Mouse (Mus musculus) cerebellum, adult (tissue): Measurements from ENCODE around the gene Mrps31.
A peak's percentile ranks its signal among the peaks of the same experiment; 100 is the strongest.

Experiments used
- ATAC-seq: cut with Nextera tagmentation; 2 replicates; pipeline ENCODE4 v1.9.2; 2017; ENCODE audit warnings: mild to moderate bottlenecking, moderate library complexity, mixed read lengths; ENCODE audit not compliant: insufficient number of reproducible peaks, low FRiP score, low TSS enrichment

The Mrps31 gene

DNA sequence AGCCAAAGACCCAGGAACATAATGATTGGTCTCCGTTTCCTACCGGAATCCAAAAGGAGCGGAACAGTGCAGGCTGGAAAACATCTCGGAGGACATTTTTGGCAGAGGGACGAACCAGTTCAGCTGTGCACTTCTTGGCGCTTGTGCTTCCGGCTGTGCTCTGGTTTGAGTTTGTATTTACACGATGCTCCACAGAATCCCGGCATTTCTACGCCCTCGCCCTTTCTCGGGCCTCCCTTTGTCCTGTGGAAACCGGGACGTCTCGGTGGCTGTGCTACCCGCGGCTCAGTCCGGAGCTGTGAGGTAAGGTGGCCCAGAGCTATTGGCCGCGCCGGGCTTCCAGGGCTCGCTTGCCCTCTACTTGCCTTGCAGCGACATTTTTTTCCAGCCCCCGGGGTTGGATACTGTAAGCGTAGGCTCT is at the start of gene Mrps31:
TSS of gene Mrps31 (plus strand) at position 80 of the 421 bp plus-strand sequence.
- ATAC-seq, result peak; percentile 92

DNA sequence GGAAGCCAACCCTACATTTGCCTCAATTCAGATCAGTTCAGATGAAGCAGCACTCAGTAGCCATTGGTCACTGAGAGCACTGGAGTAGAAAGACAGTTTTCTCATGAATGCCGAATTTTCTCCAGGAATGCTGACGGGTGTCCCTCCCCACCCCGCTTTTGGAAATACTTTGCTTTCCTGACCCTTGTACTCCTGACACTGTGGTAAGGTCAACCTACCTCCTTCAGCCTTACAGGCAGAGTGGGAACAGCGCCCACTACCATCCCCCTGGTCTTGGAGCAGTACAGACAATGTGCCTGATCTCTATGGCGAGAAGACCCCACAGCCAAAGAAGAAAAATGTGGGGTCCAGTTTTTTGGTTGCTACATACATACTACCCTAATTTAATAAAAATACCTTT is 34.9 kb upstream of the Mrps31 start:
- no peak for ATAC-seq

DNA sequence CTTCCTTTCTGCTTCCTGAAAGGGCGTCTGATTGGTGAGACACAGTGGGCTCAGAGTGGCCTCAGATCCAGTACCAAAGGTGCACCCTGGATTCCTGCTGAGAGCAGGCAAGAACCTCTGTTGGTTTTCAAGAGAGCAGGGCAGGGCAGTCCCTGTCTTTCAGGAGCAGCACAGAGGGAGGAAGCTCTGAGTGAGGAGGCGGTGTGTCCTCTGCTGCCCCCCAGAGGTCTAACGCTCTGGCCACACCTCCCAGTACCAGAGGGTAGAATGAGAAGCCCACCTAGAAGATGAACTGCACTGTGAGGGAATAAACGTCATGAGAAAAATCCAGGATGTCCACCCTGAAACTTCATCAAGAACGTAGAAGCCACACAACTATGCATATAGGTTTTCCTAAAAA is 34.3 kb upstream of the Mrps31 start:
- no peak for ATAC-seq

DNA sequence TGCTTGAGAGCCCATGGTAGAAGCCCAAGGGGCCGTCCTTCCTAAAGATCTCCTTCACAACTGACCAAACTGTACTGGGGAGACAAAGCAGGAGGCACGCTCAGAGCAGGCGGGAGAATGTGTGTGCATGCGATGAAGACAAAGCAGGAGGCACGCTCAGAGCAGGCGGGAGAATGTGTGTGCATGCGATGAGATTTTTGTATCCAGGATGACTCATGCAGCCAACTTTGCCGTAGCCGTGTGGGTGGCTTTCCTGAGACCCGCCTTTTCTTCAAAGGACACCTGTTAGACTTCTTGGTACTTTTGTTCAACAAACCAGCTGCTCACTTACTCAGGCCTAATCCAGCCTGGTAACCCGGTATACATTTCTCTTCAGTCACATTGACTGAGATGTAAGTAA is 30.2 kb upstream of the Mrps31 start:
- no peak for ATAC-seq

DNA sequence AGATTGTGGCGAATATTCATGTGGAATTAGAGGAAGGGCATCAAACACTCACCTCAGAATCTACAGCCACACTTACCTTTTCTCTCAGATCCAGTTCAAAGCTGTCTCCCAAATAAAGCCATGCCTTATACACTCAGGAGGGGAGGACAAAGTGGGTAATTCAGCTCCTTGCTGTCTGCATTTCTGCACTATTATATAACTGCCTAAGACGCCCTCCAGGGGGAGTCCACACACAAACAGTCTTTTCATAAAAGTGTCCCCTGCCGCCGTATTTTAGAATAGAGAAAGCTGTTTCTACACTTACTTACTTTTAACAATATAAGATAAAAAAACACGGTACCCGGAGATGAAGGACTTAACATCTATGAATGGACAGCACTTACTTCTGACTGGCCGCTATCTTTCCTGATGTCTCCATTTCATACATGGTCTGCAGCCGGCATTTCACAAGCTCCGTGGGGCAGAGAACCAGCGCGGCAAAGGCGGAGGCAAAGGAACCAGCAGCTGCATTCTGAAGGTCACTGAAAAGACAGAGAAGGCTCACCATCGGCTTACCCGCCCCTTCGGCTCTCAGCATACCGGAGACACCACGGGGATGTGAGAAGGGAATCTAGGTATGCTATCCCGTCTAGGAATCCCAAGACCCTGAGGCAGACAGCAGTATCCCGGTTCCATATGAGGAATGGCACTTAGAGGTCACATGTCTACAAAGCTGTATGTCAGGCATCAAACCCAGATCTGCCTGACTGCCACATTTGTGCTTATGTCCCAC is 28.2 kb upstream of the Mrps31 start:
- ATAC-seq, result no peak

DNA sequence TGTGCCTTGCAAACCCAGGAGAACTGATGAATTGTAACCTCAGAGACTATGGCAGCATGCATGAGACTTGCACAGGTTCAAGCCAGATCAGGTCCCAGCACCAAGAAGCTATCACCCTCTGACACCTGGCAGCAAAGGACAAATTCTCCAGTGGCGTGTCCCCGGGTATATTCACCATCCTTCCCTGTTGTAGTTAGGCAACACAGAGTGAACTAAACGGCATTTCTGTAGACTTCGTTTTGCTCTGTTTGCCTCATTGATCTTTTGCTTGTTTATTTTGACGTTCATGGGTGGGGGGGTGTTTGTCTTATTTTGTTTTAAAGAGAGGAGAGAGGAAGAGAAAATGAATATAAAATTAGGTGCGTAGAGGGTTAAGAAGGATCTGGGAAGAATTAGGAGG is 26.0 kb upstream of the Mrps31 start:
- no peak for ATAC-seq

DNA sequence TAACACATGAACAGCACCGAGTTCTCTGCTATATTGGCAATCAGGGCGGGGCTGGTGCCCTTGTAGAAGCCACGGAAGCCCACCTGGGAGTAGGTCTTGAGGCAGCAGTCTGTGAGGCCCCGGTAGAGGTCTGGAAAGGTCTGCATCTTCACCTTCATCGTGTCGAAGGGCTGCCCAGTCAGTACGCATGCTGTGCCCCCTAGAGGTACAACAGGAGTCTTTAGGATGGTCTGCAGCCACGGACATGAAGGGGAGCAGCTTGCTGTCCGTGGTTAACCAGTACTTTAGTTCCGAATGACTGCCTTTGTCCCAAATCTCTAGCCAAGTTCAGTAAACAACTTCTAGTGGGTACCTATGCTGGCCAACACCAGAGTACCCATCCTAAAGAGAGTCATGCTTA is 21.3 kb upstream of the Mrps31 start:
- no peak for ATAC-seq

DNA sequence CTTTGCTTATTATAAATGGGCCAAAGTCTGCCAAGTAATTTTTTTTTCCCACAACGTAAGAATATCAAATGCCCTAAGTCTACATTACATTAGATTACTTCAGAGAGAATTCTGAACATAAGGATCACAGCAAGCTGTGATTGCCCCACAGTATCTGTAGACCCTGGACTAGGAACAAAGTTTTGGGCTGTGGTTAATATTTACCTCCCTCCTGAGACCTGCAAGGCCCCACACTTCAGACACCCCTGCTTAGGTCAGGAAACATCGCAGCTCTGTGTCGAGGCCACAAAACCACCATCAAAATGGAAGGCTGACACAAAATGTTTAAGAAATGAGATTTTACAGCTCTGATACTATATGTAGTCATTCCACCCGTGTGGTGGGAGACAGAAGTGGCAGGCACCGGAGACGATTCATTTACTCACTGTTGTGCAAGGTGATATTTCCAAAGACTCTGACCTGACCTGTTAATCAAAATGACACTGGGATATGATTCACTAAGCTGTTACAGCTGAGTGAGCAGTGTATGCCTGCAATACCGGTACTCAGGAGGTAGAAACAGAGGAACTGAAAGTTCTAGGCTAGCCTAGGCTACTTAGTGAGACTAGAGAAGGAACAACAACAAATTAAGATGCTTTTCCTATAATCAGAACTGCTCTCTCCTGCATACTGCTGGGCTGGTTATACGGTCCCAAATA is 20.2 kb upstream of the Mrps31 start:
- ATAC-seq, result no peak

DNA sequence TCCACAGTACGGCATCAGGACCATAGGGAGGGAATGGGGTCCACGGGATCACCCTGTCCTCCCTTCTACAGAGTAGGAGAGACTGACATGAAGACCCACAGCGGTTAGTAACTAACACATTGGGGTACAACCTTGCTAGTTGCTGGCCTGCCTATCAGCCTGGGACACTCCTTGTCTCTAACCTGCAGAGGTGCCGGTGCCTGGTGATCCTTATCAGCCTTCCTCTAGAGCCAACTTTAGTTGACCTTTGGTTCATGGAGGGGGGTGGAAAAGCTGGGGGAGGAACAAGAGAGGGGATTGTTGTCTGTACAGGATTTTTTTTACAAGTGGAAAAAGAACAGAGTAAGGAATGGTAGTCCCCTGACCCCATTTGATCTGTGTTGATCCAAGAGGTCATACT is 16.7 kb upstream of the Mrps31 start:
- ATAC-seq, result no peak

DNA sequence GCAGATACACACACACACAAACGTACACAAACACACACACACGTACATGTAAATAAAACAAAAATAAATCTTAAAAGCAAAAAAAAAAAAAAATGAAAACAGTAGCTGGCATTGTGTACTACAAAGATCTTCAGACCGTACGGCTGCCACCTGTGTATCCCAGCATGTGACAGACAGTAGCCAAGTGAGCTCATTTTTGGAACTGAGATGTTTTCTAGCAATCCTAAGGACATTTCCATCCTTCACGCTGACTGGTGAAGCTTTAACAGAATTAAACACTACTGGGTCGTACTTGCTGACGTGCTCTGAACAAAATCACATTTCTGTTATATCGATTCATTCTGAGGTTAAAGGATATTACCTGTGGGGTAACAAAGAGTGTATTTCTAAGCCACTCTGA is 15.9 kb upstream of the Mrps31 start:
- ATAC-seq, result no peak

DNA sequence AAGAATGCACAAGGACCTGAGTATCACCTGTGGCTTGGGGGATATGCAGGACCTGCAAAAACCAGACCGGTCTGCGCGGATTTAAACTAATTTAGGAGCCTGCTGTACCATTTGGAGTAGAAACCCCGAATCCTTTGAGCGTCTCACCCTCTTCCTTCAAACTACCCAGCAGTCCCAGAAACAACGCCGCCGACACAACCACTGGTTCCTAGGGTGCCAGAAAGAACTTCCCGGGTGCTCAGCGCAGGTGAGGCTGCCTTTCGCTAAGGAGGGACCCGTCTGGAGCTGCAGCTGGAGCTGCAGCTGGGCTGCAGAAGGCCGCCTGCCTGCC is 13.4 kb upstream of the Mrps31 start:
- ATAC-seq, result no peak

DNA sequence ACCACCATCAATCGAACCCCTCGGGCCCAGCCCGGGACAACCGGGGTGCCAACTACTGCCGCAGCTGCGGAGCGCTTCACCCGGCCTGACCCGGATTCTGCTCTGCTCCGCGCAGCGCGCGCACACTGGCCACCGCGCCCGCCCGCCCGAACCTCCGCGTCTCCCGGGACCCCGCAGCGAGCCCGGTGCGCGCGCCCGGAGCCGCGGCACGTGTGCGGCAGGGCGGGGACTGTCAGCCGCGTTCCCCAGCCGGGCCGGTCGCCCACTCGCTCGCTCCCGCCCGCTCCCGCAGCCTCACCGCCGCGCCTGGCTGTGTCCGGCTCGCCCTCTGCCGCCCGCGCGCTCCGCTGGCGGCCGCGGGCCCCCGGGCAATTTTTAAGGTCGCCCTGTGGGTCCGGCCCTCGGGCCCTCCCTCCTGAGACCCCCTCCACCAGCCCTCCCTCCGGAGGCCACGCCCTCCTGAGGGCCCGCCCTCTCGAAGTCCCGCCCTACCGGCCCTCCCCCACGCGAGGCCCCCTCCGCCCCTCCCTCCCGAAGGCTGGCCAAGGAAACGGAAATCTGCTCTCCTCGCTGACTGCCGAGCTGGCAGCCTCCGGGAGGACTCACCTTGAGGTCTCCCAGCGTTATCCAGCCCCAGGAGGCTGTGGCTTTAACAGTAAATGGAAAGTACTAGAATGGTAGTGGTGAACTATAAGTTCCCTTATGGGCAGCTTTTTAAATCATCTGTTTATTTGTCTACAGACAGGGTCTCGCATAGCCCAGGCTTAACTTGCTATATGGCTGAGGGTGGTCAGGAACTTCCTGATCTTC is 12.8 kb upstream of the Mrps31 start, which contains the start of gene Slc25a15:
TSS of gene Slc25a15 (minus strand) at position 456 of the 810 bp plus-strand sequence.
- ATAC-seq, result peak; percentile 83

DNA sequence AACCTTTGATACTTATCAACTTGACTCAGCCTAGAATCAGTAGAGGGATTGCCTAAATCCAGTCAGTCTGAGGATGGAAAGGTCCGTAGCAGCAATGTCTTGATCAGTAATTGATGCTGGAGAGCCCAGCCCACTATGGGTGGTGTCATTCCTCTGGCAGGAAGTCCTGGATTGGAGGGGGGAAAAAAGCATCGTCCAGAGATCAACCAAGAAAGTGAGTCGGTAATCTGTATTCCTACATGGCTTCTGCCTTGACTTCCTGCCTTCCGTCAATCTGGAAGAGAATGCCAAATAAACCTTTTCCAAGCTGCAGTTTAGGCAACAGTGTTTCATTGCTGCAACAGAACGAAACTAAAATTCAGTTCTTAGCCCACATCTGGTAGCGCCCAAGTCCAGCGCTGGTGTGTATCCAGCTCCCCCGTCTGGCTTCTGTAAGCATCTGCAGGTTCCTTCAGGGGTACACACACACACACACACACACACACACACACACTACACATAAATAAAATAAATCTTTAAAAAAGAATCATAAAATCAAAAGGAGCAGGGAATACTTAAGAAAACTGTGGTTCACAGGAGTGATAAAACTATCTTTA is 11.8 kb upstream of the Mrps31 start:
- no peak for ATAC-seq

DNA sequence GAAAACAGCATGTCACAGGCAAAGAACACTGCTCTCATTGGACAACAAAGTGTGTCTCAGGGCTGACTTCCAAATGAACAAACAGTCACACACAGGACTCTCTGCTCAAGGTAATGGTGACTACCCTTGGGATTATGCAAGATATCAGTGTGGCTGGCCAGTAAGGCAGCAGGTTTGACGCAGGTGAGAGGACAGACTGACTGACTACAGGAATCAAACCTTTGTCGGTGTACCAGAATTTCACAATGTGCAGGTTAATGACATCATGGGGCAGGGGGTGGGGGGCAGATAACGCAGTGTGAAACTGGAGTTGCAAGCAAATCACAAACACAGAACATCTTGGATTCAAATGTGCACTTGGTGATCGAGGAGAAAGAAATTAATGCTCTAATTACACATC is 10.6 kb upstream of the Mrps31 start:
- no peak for ATAC-seq

DNA sequence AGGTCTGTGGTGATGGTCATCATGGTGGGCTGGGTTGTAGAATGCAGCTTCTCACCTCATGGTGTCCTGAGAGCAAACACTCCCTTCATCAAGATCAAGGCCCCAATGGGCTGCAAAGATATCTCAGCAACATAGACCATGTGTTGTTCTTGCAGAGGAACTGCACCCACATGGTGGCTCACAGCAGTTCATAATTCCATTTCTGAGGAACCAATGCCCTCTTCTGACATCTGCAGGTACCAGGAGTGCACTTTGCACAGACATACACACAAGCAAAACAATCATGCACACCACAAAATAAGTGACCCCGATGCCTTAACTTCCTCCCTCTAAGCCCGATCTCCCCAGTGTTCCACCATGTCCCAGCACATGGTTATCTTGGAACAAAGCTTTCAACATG is 7.9 kb upstream of the Mrps31 start:
- no peak for ATAC-seq

DNA sequence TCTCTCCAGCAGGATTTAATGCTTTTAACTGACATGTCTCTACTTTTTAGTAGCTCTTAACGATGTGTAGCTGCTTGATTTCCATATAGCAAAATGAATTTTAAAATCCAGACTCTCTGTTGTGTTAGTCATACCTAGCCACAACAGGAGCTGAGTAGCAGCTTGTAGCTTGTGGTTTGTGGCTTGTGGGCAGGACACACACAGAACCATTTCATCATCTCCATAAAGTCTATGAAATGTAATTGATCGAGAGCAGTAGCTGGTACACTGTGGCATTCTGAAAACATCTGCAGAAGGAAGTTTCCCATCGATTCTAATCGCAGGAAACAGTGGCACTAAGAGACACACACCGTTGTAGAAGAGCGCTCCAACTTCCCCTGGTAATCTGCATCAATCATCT is 5.4 kb upstream of the Mrps31 start:
- ATAC-seq, result no peak

DNA sequence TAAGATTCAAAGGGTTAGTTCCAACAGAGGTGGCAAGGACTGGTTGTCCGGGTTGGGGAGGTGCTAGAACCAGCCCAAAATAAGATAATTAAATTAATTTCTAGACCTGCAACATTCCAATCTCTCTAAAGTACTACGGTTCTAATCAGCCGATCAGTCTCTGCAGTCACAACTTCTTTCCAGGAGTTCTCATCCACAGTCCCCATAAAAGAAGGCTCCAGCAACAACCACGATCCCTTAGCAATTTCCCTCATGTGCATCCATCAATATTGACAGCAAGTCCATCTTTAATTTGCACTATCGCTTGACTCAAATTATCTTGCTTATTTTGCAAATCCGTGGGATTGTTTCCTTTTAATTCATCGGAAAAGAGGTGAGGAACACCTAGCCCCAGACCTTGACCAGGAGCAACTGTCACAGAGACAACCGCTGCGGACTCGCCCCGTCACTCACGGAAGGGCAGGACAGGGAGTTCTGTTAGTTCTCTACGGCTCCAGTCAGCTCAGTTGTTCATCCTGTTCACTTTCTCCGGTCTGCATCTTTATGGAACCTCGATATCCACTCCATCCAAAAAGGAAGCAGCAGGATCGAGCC is 376 bp upstream of the Mrps31 start:
- ATAC-seq, result no peak; the same call in 1 of the 2 replicates

DNA sequence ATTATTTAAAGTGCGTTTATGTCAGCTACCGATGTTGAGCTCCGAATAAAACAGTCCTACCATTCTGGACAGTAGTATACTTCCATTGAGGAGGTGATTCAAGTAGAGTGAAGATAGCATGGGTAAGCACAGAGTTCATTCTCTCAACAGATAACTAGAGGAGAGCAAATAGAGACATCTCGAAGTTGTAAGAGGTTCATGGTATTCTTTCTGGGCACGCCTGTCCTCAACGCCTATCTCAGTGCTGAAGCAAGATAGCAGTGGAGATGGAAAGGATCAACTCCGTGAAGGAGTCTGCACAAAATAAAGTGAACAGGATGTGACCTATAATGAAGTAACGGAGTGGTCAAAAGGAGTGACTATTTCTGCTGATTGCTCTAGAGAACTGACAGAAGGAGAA is 810 bp downstream of the Mrps31 start:
- ATAC-seq, result no peak
